Mouse (Mus musculus) lung, adult 2 months (tissue): ENCODE results near the gene C2cd4d.

Experiments used
- CTCF ChIP-seq: fragments of 200-500 bp; IDR thresholded peaks from 2 replicates; pipeline ENCODE4 v1.5.1; 2011; ENCODE audit warnings: mild to moderate bottlenecking, low read length, control low read depth; ENCODE audit not compliant: insufficient read depth
- POLR2A ChIP-seq: fragments of 200-500 bp; IDR thresholded peaks from 2 replicates; pipeline ENCODE4 v1.6.1; 2011; ENCODE audit warnings: low read depth, mild to moderate bottlenecking, control low read depth, low read length, borderline replicate concordance; ENCODE audit errors: extremely low read depth

DNA sequence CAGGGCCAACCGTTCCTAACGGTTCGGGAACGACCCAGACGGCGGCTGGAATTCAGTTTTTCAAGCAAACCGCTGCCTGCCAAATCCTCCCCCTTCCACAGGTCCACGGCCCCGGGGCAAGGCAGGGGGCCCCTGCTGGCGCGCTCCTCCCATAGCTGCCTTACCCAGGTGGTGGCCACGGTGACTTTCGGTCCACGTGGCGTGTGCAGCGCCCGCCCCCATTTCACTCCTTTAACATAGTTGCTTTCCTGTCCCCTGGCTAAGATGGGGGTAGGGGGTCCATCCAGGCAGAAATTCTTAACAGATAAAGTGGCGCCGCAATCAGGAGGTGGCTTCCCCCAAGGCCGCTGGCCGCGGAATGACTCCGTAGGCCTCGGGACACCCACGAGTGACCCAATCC is 50.3 kb downstream of the C2cd4d start:
- TF ChIP-seq CTCF: no peak
- no peak for TF ChIP-seq POLR2A
